Mouse (Mus musculus) megakaryocyte-erythroid progenitor cell, adult 5-6 weeks (primary cell): ENCODE data around the gene Tas1r2. TPM values are rescaled to one million over a fixed set of nuclear protein-coding genes. Genes with fewer than 3 reads are reported as not detected.

Source experiments
- ATAC-seq: replicated peaks from 2 replicates; pipeline ENCODE4 v1.8.0; 2016; ENCODE audit warnings: mild to moderate bottlenecking, inconsistent platforms; ENCODE audit not compliant: severe bottlenecking, poor library complexity, low FRiP score, low TSS enrichment
- total RNA-seq, 2 experiments: library from RNA; stranded (forward) in 1 of 2; stranded (reverse) in 1 of 2; fragments of 200-1000, 215-1000 nt in 1 of 2; fragments of >200 nt in 1 of 2; fragmentation: Nextera tagmentation in 1 of 2; gene quantifications; 2 replicates each; pipeline ENCODE4 v1.2.3; 2014 to 2017

Tas1r2 gene
- total RNA-seq, 2 experiments from 2014 or later, result not detected

- ATAC-seq, result no peak
Observed at GRCm38 (mm10) chr4:139697755-139698154, 44.4 kb downstream of the Tas1r2 start.

- no peak for ATAC-seq
Observed at GRCm38 (mm10) chr4:139698602-139699001, 45.3 kb downstream of the Tas1r2 start.

- ATAC-seq, result no peak
Observed at GRCm38 (mm10) chr4:139702914-139703313, 49.6 kb downstream of the Tas1r2 start.

GRCm38 (mm10) chr4:139703468-139703867, 50.1 kb downstream of the Tas1r2 start:
- ATAC-seq, result no peak

GRCm38 (mm10) chr4:139705986-139706385, 52.6 kb downstream of the Tas1r2 start:
- no peak for ATAC-seq

- ATAC-seq, result no peak
Observed at GRCm38 (mm10) chr4:139710467-139711334, 57.4 kb downstream of the Tas1r2 start.

- ATAC-seq, result no peak
Observed at GRCm38 (mm10) chr4:139715241-139715932, 62.0 kb downstream of the Tas1r2 start.

- ATAC-seq, result no peak
Observed at GRCm38 (mm10) chr4:139716477-139717169, 63.3 kb downstream of the Tas1r2 start.

- ATAC-seq, result no peak
Observed at GRCm38 (mm10) chr4:139718978-139719377, 65.6 kb downstream of the Tas1r2 start.

Other genes with a start within 250 kb of the Tas1r2 start
- gene Iffo2, start 123.0 kb upstream of the Tas1r2 start, total RNA-seq (2014; fragmentation: Nextera tagmentation), result 0.35 and 0.37 TPM in 2 replicates
- 0.23 and 0.34 TPM in 2 replicates for gene Iffo2, start 123.0 kb upstream of the Tas1r2 start, total RNA-seq (2017)
- not detected in 2 replicates for gene Gm21969, start 50.4 kb upstream of the Tas1r2 start, total RNA-seq (2014; fragmentation: Nextera tagmentation)
- gene Gm21969, start 50.4 kb upstream of the Tas1r2 start, total RNA-seq (2017), result not detected in 2 replicates
- 8.0 and 13.2 TPM in 2 replicates for gene Aldh4a1, start 30.7 kb upstream of the Tas1r2 start, total RNA-seq (2014; fragmentation: Nextera tagmentation)
- 9.9 and 13.3 TPM in 2 replicates for gene Aldh4a1, start 30.7 kb upstream of the Tas1r2 start, total RNA-seq (2017)
- not detected in 2 replicates for gene Pax7, start 180.0 kb downstream of the Tas1r2 start, total RNA-seq (2014; fragmentation: Nextera tagmentation)
- gene Pax7, start 180.0 kb downstream of the Tas1r2 start, total RNA-seq (2017), result not detected in 2 replicates